Mouse (Mus musculus) liver, postnatal 0 days (tissue): ENCODE data around the gene Timd2.
"Not testable (repeated sequence)": the region's sequence is repeated elsewhere in the genome, so short reads cannot be mapped to it uniquely, and the experiment has no call there.

Experiments used
- CTCF ChIP-seq: sonication (generic); IDR thresholded peaks from 2 replicates; pipeline ENCODE4 v1.5.1; 2016; ENCODE audit warnings: antibody characterized with exemption, low read depth
- EP300 ChIP-seq: IDR thresholded peaks from 2 replicates; pipeline ENCODE4 v1.6.1; 2016; ENCODE audit warnings: antibody characterized with exemption, low read depth, mild to moderate bottlenecking

GRCm38 (mm10) chr11:46755714-46756113 is 48.9 kb upstream of the Timd2 start:
- TF ChIP-seq CTCF, EP300: not testable (repeated sequence)
